Mouse (Mus musculus) spleen, postnatal 36 days (tissue): Measurements from ENCODE around the gene Atp6v1g3.

Source experiments
- DNase-seq, 2 experiments: peaks; one replicate each; pipeline ENCODE4 v3.0.0; 2022; ENCODE audit warnings: low spot score in 2 of 2, mixed read lengths in 1 of 2

Atp6v1g3 gene

DNA sequence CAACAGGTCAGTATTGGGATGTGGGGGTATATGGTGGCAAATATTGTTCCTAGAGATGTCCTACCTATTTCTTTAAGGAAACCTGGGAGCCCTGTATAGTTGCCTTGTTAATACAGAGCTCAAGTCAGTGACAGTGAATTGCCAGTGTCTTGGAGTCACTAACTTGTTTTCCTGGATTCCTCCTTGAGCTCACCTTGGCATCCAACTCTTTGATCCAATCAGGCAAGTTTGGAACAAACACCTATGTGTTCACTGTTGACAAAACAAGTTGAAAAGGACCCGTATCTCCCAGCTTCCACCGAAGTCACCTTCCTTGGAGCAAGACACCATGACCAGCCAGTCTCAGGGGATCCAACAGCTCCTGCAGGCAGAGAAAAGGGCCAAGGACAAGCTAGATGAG, at the start of gene Atp6v1g3:
Gene Atp6v1g3 (plus strand): TSS at position 301 of the 400 bp plus-strand sequence.
- DNase-seq, result no peak

DNA sequence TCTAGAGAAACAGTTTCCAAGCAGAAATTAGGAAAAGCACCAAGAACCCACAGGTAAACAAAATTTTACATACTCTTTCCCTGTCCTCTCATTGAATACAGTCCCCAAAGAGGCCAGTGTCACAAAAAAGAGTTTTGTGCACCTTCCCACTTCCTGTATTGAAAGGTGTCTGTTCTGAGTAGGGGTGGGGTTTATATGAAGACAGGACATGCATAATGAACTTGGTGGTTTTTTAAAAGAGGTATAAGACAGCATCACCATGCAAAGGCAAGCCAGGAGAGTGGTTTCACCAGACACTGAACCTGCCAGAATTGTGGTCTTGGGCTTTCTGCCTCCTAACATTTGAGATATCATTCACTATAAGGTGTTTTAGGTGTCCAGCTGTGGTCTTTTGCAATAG, 40.5 kb upstream of the Atp6v1g3 start:
- peak; percentile 40 to 46 for DNase-seq

DNA sequence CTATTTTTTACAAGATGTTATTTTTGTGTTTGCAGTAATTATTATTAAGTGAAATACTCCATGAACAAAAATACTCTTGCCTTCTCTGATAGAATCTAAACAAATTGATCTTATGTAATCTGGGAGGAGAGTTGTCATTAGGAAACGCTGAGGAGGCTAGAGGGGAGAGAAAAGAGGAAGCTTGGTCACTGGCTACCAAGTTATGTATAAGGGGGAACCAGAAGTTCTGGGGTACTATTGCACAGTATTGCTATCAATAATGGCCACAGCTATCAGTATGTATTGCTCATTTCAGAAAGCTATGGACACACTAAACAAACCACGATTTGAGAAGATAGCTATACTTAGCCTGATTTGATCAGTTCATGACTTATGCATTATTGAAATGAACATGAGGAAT, 36.3 kb upstream of the Atp6v1g3 start:
- DNase-seq, result no peak

DNA sequence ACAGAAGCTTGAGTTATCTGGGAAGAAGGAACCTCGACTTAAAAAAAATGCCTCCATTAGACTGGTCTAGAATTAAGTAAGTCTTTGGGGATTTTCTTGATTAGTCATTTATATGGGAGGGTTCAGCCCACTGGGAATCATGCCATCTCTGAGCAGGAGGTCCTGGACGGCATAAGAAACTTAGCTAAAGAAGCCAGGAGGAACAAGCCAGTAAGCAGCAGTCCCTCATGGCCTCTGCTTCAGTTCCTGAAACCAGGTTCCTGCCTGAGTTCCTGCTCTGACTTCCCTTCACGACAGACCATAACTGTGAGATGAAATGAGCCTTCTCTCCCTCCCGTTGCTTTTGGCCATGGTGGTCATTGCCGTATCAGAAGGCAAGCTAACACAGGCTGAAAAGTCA, 29.6 kb upstream of the Atp6v1g3 start:
- peak; percentile 49 to 51 for DNase-seq

DNA sequence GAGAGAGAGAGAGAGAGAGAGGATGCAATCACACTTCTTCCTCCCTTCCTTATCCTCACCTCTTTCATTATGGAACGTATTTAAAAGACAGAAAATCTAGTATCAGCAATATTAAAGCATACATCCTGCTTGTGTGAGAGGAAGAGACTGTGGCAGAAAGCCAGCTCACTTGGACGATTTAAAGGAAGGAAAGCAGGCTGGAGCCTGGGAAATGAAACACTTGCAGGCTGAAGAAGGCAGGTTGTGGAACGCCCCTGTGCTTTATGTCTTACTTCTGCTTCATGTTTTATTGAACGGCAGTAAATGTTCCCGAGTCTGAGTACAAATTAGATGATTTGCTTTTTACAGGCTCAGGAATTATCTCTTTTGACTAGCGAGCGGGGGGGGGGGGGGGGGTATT, 29.1 kb upstream of the Atp6v1g3 start:
- DNase-seq, result no peak

DNA sequence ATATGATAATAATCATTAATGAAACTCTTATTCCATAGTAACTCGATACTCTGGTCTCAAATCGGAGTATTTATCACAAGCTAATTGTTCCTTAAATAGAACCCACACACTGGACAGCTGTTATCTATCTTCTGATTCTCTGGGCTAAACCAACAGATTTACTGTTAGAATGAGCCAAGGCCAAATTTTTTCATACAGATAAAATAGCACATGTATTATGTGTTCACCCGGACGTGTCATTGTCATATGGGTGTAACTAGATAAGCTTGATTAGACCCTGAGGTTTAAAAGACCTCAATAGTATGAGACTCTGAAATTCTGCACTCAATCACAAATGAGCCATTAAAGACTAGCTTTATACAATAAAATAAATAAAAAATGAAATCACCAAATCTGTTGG, 28.4 kb upstream of the Atp6v1g3 start:
- no peak for DNase-seq

DNA sequence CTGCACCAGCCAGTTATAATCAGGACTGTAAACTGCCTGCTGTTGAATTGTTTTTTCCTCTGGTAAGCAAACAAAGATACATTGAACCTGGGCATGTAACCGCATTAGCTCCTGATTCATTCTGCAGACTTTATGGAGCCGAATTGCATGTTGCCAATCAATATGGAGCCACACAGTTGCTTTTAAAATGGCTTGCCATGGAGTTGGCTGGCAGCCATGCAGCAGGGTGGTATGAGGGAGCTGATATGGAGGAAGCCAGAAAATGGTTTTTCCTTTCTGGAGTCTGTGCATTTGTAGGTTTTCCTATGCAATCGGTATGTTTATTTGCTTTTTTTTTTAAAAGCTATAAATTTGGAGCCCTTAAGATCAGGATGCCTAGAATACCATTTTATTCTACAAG, 28.0 kb upstream of the Atp6v1g3 start:
- no peak for DNase-seq

DNA sequence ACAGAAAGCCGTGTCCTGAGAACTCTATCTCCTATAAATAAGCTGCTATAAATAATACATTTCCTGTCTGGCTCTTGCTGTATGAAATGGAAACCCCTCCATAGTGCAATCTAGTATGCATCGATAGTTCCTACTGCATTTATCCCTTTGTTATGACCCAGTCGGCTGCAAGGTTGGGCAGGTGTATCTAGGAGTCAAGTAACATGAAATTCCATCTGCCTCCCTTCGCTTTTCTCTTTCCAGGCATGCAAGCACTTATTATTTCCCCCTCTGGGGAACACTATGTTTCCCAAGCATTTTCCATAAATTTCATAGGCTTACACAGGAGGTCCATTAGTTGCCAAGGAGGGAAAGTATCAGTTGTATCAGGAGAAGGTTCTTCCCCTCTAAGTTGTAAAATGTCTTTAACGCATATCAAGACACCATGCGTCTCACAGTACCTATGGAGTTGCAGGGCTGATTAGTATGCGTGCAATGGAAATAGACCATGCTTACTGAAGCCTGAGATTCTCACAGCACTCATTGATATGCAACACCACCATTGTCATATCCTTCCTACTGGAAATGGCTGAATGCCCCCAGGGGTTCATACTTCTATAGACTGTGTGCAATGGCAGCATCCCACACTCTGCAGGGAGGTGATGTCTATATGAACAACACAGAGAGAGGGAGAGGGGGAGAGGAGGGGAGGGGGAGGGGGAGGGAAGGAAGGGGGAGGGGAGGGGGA, 26.9 kb upstream of the Atp6v1g3 start:
- peak; percentile 59 to 63 for DNase-seq

DNA sequence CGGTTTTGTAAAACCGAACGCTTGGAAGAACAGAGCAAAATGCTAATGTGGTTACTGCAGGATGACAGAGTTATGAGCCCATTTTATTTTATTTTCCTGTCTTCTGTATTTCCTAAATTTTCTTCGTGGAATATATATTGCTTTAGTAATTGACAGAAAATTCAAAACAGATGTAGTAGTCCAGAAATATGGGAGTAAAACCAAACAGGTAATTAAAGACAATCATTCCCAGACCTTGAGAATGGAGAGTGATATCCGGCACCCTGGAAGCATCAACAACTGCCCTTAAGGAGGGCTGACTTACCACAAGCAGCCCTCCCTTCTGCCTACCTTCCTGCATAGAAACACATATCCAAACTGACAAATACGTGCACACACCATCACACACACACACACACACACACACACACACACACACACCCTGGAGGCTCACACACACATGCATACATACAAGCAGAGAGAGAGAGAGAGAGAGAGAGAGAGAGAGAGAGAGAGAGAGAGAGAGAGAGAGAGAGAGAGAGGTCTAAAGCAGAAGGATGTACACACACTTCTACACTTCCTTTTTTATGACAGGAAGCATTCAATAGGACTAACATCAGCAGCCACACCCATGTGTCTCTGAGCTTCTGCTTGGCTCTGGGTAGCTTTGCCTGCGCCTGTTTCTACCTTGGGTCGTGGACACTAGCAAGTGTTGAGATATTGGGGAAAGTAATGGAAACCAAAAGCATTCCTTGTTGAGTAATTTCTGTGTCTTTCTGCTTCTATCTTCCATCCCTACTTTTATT, 25.6 kb upstream of the Atp6v1g3 start:
- DNase-seq, result peak; percentile 77 to 79

DNA sequence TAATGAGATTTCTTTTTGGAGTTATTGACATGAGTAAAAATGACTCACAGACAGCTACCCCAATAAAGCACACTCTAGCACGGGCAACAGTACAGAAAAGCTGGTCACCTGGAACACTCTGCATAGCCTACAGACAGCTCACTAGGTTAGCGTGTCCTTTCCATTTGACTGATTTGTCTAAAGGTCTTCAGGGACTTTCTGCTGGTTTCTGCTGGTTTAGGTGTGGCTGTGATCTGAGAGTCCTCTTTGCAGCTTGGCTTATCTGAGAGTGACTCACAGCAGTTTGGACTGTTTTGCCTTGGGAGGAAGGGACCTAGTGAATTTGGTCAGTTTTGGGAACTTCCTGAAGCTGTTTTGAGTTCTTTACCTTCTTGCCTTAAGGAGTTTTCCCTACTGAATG, 24.8 kb upstream of the Atp6v1g3 start:
- DNase-seq, result peak; percentile 83 to 84

DNA sequence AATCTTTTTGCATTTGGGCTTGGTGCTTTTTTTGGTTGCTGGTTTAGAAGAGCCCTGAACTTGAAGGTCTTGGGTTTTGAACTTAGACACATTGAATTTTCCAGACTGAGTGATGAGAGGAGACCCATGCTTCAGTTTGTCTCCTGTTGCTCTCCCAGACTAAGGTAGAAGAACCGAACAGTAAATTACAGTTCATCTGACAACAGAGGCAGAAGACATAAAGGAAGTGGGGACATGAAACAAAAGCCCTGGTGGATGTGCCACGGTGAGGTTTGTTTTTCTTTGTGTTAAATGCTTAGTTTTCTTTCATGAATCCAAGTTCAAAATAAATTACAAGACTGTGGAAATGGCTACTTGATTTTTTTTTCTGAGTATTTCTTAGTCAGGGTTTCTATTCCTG, 22.6 kb upstream of the Atp6v1g3 start:
- no peak for DNase-seq

DNA sequence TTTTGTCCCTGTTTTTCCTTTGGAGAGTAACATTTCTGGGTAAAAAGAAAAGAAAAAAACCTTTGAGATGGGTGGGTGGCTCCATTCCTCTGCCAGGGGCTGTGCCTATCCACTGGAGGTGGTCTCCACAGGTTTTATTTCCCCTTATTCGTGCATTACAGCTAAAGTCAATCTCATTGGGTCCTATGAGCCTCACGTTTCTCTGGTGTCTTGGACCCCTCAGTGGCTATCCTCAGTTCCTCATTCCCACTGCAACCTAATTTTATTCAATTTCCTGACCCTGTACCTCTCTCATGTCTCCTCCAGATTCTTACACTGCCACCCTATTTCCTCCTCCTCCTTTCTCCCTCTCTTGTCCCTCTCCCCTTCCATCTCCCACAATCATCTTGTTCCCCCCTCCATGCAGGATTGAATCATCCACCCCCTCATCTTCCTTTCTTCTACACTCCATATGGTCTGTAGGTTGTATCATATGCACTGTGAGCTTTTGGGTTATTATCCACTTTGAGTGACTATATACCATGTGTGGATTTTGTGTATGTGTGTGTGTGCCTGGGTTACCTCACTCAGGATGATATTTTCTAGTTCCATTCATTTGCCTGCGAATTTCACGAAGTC, 17.3 kb upstream of the Atp6v1g3 start:
- DNase-seq, result no peak

DNA sequence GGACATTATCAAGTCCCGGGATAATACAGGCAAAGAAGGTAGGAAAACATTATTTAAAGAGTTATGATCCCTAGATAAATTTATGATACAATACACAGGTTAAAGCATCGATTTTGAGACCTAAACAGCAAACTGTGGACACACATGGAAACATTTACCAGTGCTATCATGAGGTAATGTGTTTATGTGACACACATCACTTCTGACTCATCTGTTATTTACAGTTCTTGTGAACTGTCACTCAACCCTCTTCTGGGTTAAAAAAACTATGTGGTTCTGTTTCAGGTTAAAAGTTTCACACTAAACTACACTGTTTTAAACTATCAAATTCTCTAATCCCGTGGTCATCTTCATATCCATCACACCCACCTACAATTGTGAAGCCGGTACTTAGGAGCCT, 14.8 kb upstream of the Atp6v1g3 start:
- DNase-seq, result no peak

DNA sequence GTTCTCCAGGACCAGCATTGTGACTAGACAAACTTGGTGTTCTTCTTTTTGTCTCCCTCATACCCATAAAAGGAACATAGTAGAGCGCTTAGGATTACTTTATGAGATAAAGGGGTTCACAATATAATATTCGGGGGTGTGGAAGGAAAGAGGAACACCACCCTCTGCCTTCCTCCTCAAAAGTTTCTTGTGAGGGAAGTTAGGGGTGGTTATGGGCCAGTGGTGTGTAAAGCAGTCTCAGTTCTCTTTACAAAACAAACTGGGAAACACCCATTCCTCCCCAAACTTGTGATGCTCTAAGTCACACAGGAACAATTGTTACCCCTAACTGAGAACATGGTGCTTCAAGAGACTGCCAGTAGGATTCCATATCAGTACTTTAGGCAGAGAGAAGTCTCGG, 12.0 kb upstream of the Atp6v1g3 start:
- DNase-seq, result peak; percentile 79 to 82

DNA sequence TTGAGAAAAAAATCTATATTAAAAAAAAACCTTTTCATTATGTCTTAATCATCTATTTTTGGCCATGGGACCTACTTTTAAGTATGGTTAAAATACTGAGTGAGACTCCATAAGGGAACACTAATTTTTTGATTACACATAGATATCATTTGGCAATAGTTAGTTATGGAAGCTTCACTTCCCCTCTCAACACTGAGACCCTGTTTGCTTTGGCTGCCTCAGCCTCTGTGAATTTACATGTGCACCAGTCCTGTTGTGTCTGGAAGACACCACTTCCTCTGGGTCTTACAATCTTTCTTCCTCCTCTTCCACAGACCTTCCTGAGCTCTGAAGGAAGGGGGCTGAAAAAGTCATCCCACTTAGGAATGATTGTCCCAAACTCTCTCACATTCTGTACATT, 11.1 kb upstream of the Atp6v1g3 start:
- DNase-seq, result no peak

DNA sequence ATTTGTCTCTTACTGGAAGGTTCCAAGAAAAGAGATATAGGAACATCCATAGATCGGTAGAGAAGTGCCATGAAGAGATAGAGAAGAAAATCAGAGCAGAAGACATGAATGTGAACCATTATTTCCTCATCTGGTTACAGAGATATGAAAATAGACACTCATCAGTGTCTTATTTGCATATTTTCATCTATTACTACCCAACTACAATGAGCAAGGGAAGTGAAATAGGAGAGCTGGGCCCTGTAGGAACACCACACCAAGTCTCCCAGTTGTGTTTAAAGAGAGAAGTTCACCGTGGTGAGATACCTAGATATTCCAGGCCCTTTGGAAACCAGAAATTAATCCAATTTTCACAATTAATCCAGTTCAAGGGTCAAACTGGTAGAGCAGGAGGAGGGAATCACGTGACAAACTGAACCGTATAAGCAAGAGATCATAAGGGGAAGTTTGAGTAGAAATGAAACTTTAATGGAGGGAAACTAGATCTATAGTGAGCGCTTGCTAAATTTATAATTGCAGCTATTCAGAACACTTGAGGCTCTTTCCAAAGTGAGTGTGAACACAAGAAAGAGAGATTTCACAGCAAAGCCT, 6.0 kb upstream of the Atp6v1g3 start:
- DNase-seq, result peak; percentile 35 to 54

DNA sequence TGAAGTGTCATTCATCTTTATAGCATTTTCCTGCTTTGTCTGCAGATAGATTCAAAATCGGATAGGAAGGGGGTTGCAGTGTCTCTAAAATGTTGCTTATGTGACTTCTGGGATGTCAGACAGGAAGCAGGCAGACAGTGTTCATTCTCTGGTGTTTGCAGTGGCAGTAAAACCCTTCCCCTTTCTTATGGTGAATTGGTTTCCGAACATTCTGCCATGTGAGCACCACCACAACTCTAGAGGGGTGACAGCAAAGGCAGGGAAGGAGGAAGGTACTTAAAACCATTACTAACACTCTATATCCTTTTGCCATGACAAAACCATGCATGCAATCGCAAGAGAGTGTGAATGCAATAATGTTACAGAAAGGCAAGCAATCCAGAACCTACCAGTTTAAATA, 1.4 kb downstream of the Atp6v1g3 start:
- DNase-seq, result peak; percentile 32 to 34

DNA sequence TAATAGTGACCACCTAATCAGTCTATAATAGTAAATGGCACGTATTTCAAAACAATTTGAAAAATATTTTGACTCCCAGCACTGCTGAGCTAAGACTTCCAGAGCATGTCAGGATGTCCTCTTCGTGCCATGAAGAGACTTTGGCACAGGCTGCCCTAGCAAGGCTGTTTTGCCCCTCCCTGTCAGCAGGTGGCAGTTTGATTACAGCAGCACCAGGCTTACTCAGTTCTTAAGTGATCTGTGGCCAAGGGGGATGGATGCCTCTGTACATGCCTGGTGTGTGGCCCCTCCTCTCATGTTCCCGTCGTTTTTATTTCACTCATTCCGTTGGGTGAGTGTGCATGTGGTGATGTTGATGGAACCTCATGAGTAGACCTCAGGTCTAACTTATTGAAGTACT, 2.3 kb downstream of the Atp6v1g3 start:
- peak; percentile 68 to 69 for DNase-seq

DNA sequence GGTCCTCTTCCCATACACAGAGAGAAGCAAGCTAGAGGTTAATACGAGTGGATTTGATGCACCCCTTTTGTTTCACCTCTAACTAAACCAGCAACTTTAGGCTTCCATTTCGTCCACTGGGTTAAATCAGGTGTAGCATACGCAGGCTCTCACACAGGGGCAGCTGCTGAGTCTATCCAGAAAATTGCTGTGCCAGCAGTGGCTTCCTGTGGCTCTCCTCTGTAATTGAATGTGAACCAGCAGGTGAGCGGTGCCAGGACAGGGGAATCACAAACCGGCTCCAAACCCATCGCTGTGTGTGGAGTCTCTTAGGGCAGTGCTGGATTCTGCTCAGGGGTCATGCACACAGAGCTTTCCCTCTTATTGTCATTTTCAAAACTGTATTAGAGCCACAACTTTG, 7.6 kb downstream of the Atp6v1g3 start:
- no peak for DNase-seq

DNA sequence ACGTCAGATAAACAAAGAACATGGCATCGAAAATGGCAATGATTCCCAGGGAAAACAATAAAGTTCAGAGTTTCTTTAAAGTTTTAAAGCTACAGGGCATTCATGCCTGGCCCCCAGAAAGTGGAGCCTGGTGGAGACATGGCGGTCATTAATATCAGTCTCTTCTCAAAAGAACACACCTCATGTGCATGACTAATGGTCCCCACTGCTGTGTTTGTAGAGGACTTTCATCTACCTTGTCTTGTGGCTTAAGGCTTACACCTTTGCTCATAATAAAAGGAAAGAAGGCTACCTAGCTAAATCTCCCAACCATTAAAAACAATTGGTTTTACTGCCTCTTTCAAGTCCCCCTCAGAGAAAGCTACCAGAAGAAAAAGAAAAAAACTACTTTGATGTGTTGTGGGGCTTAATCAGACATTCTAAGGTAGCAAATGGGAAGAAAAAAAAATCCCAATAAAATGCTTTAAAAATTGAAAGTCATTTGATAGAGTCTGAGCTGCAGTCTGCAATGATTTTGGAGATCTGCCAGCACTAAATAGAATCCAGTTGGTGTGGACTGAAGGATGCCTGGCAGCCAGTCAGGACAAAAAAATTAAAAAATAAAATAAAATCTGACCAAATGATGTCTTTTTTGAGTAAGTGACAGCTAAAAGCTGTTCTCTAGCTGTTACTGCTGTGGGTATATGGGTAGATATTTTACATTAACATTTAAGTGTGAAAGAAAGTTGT, 9.0 kb downstream of the Atp6v1g3 start:
- DNase-seq, result no peak

DNA sequence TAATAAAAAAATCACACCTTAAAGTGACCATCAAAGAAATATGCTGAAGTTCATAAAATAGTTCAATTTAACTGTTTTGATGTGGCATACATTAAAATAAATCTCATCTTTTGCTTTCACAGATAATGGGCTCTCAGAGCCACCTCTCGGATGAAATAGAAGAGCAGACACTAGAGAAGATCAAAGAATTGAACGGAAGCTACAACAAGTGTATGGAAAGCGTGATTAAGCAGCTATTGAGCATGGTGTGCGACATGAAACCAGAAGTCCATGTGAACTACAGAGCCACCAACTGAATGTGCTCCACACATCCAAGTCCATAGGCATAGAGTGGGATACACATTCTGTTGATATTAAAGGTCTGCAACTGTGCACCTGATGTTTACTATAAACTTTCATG, 14.1 kb downstream of the Atp6v1g3 start:
- DNase-seq, result no peak

DNA sequence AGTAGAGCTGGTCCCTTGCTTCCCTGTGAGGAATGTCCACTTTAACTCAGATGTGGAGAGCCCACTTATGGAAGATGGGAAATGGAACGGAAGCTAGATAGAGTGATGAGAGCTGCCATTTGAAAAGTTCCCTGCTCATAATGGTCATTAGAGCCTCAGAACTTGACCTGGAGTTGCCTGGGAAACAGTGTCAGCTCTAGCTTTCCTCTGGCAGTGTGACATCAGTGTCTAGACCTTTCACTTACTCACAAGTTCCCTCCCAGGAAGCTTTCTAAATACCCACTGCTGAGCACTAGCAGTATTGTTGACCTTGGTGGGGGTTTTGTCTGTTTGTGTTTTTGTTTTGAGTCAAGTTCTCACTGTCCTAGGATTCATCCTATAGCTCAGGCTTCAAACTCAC, 15.2 kb downstream of the Atp6v1g3 start:
- no peak for DNase-seq
